Mouse (Mus musculus): ENCODE measurements around the gene Tcte1.

GRCm38 (mm10) chr17:45546941-45547340 is 23.7 kb downstream of the Tcte1 start:
- TF ChIP-seq POLR2A (IDR thresholded peaks at IDR 0.05; ENCODE audit: borderline replicate concordance, control insufficient read depth, low read depth, low read length) (no peak), CTCF (IDR thresholded peaks at IDR 0.05; ENCODE audit: control insufficient read depth, insufficient read depth, low read length) (no peak)

All from bone marrow, adult 2 months (tissue).